Mouse (Mus musculus): ENCODE measurements around the gene Pcca.

Pcca gene

DNA sequence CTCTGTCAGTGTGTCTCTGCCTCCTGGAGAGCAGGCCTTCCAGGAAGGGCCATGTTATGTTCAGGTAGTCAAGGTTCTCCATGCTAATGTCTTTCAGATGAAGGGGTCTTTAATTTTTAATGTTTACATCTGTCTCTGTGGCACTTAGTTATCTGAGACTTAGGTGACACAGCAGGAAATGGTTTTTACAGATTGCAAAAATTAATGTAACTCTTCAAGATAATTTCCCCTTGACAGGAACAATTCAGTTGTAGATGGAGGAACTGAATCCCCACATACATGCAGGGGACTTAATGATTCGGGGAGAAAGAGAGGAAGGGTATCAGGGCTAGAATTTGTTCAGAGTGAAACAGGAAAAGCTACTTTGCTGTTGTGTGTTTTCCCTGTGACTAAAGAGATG lies 353.2 kb downstream of the Pcca start:
- no peak for DNase-seq (ENCODE audit: low spot score)

DNA sequence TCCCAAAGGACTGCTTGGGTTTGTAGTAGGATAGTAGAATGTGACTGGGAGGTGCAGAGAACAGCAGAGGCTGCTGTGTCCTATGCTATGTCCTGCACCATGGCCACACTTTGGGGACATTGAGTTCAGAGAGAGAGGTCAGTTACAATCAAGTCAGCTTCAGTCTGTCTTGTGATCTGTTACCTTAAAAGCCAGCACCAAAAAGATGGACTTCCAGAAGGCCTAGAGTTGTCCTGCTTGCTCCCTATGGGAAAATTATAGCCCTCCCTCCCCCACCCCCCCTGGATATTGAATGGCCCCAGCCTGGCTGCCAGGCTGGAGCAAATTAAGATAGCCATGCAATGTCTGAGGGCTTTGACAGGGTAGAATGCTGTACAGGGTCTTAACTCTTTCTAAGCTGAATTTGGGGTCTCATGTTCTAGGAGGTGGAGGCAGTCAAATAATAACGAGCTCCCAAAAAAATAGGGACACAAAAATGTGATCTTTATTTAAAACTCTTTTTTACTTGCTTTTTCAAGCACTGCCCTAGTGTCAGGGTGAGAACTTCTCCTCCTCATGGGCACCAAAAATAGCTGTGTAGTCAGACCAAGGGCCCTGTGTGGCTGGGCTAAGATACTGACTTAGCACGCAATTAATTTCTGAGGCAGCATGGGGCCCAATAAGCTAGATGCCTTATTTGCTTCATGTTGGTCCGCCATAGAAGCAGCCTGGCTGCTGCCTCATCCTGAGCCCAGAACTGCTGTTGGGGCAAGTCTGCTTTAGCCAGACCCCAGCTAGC lies 353.8 kb downstream of the Pcca start:
- no peak for DNase-seq (ENCODE audit: low spot score)

DNA sequence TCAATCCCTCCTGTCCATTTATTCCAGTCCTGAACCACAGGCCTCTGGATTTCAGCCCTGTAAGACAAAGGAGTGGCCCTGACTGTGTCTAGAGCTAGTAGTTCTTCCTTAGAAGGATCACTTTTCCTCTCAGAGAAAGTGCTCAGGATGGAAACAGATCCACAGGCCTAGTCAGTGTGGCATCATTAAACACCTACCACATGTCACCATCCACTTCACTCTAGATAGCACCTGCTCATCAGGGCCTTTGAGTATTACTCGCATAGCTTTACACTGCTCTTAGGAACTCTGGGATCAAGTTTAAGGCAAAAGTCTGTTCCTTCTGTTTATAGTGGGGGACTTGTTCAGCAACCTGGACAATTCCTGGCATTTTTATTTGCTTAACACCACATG lies 354.4 kb downstream of the Pcca start:
- DNase-seq (ENCODE audit: low spot score), result no peak

DNA sequence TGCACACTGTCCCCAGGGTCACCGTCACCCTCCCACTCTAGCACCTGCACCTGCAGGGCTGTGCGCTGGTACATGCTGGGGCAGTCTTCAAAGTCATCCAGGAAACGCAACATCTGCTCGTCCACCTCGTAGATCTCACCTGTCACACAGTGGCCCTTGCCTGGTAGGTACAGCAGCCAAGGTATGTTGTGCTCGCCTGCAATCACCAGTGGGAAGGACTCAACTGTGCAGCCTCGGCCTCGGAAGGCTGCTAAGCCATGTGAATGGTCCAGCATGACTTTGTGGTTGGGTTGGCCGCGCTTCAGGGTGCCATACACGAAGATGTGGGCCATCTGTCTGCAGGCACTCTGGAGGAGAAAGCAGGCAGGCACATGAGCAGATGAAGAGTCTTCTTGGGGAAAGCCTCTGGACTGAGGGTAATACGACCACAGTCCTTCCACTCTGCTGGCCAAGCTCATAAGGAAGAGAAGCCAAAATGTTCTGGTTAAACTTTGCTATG lies 357.4 kb downstream of the Pcca start:
- DNase-seq (ENCODE audit: low spot score), result no peak

DNA sequence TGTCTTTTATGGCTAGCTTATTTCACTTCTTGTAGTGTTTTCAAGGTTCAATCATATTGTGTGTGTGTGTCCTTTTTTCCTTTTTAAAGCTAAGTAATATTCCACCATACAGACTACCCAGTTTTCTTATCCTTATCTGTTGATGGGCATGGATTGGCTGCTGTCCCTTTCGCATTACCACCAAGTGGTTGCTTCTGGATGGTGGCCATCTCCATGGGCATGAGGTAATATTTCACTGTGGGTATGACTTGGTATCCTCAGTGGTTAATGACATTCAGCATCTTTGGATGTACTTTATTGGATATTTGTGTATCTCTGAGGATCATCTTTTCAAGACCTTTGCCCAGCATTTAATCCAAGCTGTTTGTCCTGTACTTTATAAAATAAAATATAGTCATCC lies 362.0 kb downstream of the Pcca start:
- no peak for DNase-seq (ENCODE audit: low spot score)

DNA sequence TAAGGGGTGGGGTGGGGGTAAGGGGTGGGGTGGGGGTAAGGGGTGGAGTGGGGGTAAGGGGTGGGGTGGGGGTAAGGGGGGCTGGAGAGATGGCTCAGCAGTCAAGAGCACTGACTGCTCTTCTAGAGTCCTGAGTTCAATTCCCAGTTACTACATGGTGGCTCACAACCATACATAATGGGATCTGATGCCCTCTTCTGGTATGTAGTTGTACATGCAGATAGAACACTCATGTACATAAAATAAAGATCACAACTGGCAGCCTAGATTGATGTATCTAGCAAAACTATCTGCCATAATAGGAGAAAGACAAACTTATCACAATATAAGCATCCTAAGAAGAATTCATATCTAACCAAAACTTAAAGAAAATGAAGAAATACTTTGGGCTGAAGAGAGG lies 364.4 kb downstream of the Pcca start:
- DNase-seq (ENCODE audit: low spot score), result no peak

DNA sequence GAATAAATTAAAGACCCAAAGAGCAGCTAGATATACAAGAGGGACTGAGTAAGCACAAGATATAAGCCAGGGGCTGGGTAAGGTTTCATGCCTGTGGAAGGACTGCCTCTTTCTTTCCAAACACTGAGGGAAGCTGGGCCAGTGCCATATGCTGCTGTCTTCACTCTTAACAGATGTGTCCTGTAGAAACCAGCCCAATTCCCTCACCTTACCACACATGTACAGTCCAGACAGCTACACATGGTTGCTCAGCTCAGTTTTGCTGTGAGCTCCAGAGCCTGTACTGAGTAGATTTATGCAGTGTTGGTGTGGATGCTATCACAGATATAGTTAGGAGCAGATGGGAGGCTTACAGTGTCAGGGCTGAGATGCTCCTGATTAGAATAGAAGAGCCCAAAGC lies 366.6 kb downstream of the Pcca start:
- no peak for DNase-seq (ENCODE audit: low spot score)

DNA sequence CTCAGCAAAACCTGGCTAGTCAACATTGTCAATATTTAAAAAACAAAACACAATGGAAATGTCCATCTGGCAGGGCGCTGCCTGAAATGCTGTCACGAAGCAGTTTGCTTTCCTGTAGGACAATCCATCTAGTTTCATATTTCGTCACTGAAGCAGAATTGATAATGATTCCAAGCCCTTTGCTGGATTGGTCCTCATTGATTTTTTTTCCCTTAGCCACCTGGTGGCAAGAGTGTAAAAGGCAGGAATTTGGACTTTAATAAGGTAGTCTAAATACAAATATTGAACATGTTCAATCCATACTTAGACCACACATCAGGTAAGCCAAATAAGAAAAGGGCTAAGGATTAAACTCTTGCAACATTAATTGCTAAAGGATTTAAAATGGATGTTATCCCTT lies 367.1 kb downstream of the Pcca start:
- no peak for DNase-seq (ENCODE audit: low spot score)

DNA sequence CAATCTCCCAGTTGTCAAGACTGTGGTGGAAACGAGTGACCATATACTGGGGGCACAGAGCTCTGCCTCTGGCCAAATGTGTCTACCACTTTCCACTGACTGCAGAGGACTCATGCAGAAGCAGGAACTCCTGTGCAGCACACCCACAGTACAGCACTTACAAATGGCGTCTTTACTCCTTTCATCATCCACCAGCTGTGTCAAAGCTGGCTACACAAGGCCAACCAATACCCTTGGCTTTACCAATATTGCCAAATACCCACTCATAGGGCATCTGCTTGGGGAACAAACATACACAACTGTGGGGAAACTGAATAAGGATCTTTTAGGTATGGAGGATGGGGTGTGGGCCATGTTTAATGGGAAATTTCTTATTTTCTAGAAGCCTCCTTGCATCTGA lies 367.6 kb downstream of the Pcca start:
- no peak for DNase-seq (ENCODE audit: low spot score)

DNA sequence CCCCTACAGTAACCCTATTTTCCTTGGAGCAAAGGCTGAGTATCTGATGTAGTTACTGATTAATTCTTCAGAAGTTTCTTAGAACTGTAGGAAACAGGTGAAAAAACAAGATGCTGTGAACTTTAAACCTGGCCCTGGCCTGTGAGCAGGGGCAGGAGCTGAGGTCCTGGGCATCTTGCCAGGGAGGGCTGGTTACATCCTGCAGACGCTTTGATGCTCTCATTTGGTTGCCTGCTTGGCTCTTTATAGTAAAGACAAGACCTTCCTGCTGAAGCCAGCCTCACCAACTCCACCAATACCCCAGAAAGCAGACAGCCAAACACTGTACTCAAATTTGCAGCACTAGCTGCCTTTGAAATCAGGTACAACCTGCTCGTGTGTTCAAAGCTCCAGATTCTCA lies 368.0 kb downstream of the Pcca start:
- no peak for DNase-seq (ENCODE audit: low spot score)

DNA sequence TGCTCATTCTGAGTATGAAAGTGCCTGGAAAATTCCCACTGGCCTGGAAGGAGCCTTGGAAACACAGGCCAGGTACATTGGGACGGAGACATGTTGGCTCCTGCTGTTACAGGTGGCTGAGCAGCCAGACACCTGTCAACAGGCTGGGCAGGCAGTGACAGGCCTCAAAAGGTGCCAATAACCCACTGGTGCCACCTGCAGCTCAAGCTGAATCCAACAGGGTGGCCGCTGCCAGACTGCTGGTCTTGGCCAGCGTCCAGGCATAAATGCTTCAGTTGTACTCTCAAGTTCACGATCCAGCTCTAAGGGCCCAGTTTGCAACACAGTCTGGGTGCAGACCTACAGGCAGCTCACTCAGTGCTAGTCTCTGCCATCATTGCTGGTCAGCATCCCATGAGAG lies 368.8 kb downstream of the Pcca start:
- DNase-seq (ENCODE audit: low spot score), result peak; percentile 65

DNA sequence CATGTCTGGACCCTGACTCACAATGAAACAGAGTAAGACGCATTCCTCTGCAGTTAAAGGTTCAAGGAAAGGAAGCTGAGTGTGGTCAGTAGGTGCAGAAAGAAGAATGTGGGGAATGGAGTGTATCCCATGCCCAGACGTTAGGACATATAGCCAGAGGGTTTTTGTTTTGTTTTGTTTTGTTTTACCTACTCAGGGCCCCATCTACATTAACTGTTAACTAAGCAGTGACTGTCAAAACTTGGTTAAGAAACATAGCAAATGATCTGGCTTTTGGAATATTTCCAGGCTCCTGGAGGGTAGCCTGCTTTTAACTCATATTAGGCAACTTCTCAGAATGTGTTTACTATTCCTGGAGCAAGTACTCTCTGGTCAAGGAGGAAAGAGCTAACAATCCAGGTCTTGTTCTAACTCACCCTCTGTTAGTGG lies 369.8 kb downstream of the Pcca start:
- no peak for DNase-seq (ENCODE audit: low spot score)

DNA sequence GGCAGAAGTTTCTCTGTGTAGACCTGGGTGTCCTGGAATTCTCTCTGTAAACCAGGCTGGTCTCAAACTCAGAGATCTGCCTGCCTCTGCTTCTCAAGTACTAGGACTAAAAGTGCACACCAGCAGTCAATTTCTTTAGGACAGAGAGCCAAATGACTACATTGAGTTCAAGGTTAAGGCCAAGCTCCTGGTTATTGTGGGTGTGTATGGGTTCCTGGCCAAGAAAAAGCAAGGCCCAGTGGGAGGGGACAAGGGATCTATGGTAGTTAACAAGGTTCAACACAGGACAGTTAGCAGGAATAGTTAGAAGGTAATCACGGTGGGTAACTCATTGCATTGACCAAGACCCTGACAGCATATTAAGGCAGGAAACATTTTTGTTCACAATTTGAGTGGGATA lies 370.9 kb downstream of the Pcca start:
- no peak for DNase-seq (ENCODE audit: low spot score)

DNA sequence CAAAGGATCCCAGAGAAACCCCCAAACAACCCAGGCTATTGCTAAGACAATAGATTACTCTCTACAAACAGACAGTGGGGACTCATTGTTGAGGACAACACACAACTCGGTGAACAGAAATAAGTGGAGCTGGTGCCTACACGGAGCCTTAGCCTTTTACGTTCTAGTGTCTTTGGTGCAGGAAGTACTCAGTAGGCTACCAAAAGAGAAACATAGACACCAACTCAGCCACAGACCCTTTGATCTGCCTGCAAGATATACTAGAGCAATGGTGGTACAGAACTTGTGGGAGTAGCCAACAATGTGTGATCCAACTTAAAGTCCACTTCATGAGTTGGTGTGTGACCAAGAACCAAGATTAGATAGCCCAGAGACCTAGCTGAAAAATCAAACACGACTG lies 374.0 kb downstream of the Pcca start:
- DNase-seq (ENCODE audit: low spot score), result no peak

DNA sequence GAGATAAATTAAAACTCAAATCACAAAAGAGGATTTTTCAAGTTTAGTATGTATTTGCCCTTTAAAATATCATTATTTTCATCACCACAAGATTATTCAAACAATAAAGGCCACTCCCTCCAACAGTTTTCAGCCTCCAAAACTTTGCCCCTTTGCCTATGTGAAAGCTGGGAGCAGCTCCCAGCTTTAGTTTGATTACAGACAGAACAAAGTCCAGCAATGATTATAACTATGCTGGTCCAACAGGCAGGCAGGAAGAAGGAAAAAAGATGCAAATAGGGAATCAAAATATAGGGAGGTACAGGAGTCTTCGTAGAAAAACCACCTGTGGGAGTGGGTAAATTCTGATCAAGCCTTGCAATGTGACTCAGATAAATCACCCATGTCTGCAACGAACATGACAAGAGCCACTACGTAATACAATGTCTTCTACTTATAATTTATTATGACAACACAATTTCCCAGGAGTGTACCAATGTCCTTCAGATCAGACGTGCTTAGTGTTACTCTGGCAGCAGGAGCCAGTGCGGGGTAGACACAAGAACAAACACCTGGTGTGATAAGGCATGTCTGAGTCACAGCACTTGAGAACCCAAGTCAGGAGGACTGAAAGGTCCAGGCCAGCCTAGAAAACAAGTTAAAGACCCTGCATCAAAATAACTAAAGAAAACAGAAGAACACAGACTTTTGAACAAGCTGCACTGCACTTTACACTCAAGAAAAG lies 375.4 kb downstream of the Pcca start:
- no peak for DNase-seq (ENCODE audit: low spot score)

DNA sequence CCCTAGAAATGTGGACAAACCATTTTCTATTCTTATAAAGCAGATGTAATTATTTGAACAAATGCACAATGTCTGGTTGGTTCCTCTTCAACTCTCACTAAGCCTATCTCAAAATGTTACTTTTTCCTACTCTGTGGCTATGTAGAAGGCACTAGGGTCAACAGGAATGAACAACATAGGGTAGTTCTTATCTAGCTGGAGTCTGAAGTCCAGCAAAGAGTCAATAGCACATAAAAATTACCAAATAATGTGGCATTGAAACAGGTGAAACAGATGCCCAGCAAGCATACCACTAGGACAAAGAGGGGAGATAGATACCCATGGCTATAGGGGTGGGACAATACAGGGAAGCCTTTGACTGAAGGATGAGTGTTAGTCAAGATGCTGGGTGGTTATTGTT lies 377.1 kb downstream of the Pcca start:
- no peak for DNase-seq (ENCODE audit: low spot score)

DNA sequence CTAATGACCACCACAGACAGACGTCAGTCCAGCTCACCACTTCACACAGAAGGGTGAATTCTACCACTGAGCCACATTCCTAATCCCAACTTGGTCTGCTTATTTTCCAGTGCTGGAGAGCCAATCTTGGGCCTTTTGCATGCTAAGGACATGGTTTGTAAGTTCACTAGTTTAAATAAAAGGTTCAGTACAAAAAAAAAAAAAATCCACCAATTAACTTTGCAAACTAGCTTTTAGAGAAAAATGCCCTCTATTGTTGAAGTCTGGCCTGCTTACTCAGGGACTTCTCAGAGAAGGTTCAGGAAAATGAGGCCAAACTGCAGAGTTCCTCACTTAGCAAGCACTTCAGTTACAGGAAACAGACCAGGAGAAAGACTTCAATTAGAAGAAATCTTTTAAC lies 378.0 kb downstream of the Pcca start:
- DNase-seq (ENCODE audit: low spot score), result no peak

DNA sequence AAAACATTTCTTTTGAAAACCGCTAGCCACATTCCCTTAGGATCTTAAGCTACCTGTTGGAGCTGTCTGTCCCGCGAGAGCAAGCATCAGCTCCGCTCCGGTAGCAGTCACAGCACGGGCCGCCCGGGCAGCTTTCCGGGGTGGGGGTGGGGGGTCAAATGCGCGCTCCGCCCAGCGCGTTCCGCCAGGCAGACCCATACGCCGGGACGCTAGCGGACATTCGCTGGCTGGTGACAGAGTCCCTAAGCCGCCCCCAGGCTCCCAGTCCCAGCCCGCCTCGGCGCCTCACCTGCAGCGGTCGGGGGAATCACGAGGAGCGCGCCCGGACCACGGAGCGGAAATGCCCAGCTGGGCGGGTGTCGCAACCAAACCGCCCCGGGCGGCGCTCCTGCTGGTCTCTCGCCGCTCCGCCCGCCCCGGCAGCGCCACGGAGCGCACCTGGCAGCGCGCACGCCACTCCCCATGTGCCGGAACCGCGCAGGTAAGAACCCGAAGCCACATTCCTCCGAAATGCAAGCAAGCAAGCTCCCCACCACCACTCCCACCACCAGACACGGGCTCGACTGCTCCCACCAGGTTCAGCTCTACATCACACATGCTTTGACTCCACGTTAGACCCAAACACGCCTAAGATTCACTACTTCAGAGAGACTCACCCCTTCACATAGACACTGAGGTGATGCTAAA lies 378.8 kb downstream of the Pcca start:
- peak; percentile 58 for DNase-seq (ENCODE audit: low spot score)

DNA sequence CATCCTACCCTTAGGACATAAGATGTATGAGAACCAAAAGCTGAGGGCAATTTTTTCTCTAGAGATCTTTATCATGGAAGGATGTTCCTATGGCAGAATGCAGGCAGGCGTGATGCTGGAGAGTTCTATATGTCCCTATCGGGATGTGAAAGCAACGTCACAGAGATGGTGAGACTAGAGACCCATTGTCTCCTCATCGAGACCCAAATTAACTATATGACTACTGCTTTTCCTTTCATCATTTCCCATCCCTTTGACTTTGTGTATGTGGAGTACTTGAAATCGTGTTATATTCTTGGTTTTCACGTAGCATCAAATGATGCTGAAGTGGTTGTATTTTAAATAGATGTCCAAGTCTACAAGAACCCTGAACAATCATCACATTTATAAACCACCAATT lies 379.5 kb downstream of the Pcca start, which contains the start of gene Ggact:
Gene Ggact, minus strand, starts transcription at position 101 of the 400 bp plus-strand sequence.
- no peak for DNase-seq (ENCODE audit: low spot score)

DNA sequence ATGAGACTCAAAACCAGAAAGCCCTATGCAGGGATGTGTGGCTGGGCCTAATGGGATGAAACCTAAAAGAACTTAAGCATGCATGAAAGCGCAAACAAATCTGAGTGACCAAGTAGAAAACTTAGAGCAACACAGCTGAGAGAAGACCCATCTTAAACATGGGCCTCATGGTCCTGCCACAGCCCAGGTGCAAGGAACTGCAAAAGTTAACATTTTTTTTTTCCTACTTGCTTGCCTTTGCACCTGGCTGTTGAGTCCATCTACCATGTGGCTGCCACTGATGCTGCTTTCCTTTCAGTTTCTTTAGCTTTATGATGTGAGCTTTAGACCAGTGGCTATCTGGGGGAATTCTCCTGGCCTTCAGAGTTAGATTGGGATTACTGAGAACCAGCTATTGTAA lies 383.6 kb downstream of the Pcca start:
- no peak for DNase-seq (ENCODE audit: low spot score)

DNA sequence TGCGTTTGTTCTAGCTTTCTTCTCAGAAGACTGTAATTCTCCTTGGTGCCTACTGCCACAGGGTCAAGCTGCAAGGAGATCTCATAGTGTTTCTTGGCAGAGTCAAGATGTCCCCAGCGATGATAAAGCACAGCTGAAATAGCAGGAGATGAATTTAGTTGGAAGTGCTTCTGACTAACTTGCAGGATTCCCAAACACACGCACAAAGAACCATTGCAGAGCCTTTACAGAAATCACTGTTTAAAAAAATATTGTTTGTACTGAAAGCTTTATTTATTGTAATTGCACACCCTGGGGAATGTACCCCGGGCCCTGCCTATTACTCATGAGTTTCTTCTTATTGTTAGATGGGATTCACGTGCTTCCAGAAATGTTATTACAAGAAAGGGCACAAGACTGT lies 385.9 kb downstream of the Pcca start:
- no peak for DNase-seq (ENCODE audit: low spot score)

DNA sequence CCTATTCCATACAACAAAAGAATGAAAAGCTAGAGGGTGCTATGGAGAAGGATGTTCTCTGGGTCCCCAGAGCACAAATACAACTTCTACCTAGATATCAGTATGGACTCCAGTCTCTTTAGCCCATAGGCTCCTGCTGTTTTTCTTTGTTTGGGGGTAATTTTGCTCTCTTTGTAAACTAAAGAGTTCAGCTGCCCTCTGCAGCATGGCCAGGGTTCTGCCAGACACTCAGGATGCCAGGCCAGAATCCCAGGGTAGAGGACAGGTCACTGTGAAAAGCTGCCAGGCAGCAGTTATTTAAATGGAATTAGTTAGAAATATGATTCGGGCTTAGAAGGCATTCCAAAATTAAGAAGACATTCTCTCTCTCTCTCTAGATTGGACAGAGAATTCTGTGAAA lies 402.3 kb downstream of the Pcca start:
- no peak for DNase-seq (ENCODE audit: low spot score)
